Mouse (Mus musculus): ENCODE data around the gene Gm11639.
"Not testable (repeated sequence)": the region's sequence is repeated elsewhere in the genome, so short reads cannot be mapped to it uniquely, and the experiment has no call there.

The Gm11639 gene

DNA sequence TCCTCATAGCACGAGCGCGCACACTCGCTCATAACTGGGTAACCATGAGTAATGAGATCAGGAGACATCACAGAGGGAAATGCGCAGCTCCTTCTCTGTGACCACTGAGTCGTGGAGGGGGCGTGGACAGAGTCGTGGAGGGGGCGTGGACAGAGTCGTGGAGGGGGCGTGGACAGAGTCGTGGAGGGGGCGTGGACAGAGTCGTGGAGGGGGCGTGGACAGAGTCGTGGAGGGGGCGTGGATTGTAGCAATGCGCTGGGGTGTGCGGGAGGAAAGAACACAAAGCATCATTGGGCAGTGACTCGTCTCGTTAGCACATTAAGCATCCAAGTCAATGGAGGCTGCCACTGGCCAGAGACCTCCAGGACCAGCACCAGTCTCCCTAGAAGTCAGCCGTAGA, 426.9 kb downstream of the Gm11639 start:
- DNase-seq (ENCODE audit: low spot score in 2 of 2): not testable (repeated sequence)

DNA sequence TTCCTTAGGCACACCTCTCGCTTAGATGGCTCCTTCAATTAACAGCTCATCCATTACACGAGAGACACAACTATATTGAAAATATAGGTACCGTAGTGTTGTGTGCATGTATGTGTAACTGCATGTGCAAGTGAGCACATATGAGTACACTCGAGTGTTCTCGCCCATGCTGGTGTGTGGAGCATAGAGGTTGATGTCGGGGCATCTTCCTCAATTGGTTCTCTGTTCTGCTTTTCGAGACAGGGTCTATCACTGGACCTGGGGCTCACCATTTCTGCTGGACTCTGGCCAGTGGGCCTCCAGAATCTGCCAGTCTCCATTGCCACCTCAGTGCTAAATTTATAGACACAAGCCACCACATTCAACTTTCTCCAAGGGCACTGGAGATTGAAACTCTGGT, 432.3 kb downstream of the Gm11639 start:
- DNase-seq (ENCODE audit: low spot score in 2 of 2): no peak

DNA sequence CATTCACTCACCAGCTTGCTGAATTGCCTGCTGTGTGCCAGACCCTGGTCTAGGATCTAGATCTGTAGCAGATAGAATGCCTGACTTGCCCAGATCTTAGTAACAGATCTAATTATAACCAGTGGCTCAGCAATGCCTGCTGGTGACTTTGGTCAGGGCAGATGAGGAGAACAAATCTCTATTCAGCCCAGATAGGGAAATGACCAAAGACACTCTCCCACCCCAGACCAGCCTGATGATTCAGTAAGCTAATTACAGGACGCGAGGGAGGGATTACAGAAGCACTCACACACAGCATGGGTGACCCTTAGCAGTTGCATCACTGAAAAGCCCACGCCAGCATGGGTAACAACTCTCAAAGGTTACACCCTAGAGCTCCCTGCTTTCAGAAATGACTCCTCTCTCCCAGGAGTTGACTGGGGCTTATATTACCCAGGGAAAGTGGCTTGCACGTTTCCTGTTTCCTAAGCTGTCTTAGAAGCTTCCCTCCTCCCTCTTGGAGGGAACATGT, 435.1 kb downstream of the Gm11639 start:
- DNase-seq (ENCODE audit: low spot score in 2 of 2): no peak

DNA sequence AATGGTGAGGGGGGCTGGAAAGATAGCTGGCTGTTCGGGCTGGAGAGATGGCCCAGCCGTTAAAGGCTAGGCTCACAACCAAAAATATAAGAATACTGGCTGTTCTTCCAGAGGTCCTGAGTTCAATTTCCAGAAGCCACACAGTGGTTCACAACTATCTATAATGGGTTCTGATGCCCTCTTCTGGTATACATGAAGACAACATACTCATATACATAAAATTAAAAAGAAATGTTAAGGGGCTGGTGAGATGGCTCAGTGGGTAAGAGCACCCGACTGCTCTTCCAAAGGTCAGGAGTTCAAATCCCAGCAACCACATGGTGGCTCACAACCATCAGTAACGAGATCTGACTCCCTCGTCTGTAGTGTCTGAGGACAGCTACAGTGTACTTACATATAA, 436.3 kb downstream of the Gm11639 start:
- DNase-seq (ENCODE audit: low spot score in 2 of 2): not testable (repeated sequence)

DNA sequence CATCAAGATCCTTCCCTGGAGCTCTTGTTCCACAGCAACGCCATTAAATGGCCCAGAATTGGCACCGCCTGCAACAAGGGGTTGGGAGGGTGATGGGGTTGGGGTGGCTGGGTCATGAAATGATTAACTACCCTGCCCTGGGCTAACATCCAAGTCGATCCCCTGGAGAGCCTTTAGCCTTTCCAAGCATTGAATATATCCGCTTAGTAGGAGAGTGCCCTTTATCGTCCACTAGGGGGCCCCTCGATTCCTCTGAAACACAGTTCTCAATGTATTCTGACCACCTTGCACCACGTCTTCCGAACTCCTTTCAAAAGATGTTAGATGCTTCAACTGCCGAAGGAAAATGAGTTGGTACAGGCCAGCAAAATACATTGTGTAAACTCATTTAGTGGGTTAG, 438.5 kb downstream of the Gm11639 start:
- peak; percentile 49 to 77 for DNase-seq (ENCODE audit: low spot score in 2 of 2)

DNA sequence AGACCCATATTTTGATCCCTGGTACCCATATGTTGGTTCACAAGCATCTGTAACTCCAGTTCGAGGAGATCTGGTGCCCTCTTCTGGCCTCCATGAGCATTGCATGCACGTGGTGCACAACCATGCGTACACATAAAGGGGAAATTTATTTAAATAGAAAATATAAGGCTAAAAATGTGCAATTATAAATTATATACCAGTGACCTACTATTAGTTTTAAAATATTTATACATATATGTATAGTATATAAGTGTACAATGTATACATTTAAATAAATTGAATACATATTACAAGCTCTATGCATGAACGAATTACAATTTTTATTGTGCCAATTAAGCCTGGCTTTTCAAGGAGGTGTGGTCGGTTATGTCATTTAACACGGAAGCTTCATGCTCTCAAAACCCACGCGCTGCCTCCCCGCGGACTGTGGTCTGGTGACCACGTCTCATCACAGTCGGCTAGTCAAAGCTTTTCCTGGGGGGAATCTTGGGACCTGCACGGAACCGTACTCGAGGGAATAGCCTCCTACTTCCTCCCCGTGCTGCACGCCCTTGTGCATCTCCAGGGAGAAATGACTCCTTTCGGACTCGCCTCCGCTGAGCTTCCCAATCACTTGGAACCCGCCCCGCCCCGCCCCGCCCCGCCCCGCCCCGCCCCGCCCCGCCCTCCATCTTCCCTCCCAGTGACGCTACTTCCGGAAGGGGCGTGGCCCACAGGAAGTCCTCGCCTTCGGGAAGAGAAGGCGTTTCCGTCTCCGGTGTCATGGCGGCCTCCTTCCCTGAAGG, 440.4 kb downstream of the Gm11639 start, which contains the start of gene Mettl2:
Gene Mettl2 (plus strand): TSS at position 691 of the 785 bp plus-strand sequence.
- DNase-seq (ENCODE audit: low spot score in 2 of 2): peak; percentile 82 to 91

DNA sequence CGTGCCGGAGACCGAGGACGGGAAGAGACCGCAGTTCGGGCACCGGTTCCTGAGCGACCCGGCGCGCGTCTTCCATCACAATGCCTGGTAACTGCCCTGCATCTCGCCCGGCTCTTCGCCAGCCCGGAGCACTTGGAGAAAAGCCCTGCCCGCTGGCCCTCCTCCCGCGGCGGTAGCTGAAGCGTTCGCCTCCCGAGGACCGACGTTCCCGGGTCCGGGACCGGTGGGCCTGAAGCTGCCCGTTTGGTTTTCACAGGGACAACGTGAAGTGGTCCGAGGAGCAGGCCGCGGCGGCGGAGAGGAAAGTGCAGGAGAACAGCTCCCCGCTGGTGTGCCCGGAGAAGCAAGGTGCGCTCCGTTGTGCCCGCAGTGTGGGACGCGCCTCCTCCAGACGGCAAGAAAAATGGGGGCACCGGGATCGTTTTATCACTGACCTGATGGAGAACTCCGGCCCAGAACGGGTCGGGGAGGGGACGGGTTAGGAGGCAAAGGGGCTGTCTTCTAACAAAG, 441.1 kb downstream of the Gm11639 start:
- peak; percentile 33 to 74 for DNase-seq (ENCODE audit: low spot score in 2 of 2)

DNA sequence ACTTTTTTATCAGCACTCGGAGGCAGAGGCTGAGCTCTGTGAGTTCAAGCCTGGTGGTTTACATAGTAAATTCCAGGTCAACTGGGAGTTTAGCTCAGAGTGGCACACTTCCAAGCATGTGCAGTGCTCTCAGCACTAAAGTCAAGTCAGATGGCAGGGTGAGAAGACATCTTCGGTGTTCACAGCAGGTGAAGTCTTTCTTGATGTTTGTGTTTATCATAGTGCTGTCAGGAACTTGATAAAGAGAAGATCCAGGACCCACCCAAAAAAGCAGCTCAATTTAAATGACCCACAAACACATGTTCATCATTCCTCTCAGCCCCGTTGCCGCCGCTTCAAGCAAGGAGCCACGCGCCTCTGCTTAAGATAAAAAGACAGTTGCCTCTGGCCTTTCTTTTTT, 450.2 kb downstream of the Gm11639 start:
- DNase-seq (ENCODE audit: low spot score in 2 of 2): no peak

DNA sequence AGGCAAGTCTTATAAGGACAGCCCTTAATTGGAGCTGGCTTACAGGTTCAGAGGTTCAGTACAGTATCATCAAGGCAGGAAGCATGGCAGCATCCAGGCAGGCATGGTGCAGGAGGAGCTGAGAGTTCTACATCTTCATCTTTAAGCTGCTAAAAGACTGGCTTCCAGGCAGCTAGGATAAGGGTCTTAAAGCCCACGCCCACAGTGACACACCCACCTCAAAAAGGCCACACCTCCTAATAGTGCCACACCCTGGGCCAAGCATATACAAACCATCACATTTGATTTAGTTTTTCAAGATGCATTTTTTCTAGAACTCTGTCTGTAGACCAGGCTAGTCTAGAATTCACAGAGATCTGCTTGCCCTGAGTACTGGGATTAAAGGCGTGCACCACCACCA, 451.7 kb downstream of the Gm11639 start:
- DNase-seq (ENCODE audit: low spot score in 2 of 2): not testable (repeated sequence)

DNA sequence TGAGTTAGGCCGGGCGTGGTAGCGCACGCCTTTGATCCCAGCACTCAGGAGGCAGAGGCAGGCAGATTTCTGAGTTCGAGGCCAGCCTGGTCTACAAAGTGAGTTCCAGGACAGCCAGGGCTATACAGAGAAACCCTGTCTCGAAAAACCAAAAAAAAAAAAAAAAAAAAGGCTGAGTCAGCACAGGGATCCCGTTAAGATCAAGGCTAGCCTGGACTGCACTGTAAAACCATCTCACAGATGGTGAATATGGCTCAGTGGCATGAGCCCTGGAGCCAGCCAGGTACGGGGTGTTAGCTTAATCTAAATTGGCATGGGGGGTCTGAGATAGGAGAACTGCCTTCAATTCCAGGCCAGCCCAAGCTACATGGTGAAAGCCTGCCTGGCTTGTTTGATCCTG, 455.0 kb downstream of the Gm11639 start:
- DNase-seq (ENCODE audit: low spot score in 2 of 2): not testable (repeated sequence)

DNA sequence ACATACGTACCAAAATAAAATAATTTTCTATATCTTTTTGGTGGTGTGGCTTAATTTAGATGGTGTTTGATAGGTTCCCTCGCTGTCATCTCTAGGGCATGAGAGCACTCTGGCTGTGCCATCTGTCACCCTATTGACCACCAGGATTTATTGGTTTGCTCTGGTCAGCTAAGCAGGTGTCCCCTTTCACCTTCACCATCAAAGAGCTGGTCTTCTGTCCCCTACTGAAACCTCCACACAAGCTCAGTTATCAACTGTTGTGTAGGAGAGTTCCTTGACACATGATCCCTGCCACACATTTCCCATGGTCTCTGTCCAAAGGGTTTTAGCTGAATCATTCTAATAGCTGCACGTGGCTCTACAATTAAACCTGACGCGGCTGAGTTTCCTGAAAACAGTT, 455.6 kb downstream of the Gm11639 start:
- no peak for DNase-seq (ENCODE audit: low spot score in 2 of 2)

DNA sequence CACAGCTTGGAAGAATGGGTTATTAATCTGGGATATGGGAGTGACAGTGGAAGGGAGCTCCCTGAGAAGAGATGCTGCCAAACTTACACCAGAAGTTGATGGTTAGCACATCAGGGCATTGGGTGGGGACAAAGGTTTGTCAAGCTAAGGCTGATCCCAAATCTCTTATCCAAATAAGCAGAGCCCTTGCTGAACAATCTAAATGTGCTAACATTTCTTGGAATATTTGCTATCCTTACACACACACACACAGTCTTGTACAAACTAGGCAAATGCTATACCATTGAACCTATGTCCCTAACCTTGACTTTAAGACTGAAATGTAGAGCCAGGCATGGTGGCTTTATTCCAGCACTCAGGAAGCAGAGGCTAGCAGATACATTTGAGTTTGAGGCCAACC, 458.1 kb downstream of the Gm11639 start:
- DNase-seq (ENCODE audit: low spot score in 2 of 2): no peak

DNA sequence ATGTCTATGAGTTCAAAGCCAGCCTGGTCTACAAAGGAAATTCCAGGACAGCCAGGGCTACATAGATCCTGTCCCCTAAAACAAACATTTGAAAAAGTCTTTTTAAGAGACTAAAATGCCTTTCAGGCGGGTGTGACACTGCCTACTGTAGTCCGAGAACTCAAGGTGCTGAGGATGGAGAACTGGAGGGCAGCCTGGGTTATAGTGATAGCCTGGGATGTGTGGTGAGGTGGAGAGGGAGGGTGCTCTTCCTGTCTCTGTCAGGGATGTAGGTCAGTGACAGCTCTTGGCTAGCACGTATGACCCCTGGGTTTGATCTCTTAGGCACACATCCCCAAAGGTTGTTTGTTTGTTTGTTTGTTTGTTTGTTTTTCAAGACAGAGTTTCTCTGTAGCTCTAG, 458.6 kb downstream of the Gm11639 start:
- no peak for DNase-seq (ENCODE audit: low spot score in 2 of 2)

DNA sequence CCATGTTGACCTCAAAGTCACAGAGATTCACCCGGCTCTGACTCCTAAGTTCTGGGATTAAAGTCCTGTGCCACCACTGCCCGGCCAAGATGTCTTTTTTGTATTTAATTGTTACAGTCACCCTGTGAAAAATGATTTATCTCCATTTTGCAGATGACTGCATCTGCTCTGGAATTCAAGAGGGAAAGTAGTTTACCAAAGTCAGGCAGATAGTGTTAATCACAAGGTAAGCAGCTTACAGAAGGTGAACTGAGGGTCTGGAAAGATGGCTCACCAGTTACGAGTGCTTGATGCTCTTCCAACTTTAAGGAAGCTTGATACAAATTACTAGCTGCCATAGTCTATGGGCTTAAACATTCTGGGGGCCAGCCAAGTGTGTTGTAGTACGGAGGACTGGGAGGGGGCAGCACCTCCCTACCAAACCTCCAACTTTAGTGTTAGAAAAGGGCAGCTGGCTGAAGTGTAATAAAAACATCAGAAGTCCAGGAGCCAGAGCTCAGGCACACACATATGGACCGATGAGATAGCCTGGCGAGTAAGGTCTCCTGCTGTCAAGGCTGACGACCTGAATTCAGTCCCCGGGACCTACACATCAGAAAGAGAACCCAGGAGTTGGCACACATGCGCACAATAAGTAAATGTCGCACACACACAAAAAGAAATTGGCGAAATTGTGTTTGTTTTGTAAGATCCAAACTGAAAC, 459.2 kb downstream of the Gm11639 start:
- no peak for DNase-seq (ENCODE audit: low spot score in 2 of 2)

DNA sequence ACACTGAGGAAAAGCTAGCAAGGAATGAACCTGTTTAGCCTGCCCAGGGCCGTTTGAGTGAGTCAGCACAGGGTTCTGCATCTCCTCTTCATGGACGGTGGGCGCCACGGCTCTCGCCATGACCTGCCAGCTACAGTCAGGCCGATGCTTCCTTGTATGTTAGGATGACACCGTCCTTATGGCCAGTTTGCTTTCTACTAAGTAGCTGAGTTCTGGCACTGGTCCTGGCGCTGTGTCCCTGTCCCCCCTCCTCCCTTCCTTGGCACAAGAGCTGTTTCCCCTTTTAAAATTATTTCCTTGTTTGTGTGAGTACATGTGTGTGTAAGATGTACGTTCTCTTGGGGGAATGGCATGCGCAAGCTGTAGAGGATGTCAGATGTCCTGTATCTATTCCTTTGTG, 459.7 kb downstream of the Gm11639 start:
- no peak for DNase-seq (ENCODE audit: low spot score in 2 of 2)

DNA sequence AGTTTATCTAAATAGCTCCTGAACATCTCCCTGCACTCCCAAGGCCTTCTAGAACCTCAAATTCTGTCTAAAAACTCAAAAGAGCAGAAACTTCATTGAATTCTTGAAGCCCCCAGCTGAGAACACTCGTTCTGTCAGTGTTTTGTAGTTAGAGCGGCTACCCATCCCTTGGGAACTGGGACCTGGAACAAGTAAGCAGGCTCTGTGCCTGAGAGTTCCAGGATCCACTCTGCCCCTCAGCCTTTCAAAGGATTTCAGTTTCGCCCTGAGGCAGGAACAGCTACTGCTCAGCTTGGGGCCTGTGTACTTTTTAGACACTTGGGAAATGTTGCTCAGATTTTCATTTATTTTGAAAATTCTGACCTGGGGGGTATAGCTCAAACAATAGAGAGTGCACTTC, 461.1 kb downstream of the Gm11639 start, which contains the start of gene Gm10842:
Gene Gm10842 (plus strand): TSS at position 301 of the 400 bp plus-strand sequence.
- no peak for DNase-seq (ENCODE audit: low spot score in 2 of 2)

DNA sequence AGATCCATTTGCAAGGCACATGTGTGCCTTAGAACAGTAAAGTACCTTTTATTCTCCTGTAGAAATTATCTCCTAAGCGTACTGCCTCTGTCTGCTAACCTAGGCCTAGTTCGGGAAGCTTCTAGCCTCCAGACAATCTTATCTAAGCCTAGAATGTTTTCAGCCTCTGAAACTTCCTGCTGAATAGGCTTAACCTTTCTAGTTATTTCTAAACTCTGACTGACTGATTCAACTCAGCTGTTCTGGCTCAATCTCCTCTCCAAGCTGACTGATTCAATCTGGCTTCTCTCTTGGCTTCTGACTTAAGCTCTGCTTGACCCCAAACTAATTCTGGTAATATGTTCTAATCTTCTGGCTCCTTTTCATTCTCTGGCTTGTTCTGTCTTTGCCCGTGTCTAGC, 463.8 kb downstream of the Gm11639 start:
- DNase-seq (ENCODE audit: low spot score in 2 of 2): no peak

DNA sequence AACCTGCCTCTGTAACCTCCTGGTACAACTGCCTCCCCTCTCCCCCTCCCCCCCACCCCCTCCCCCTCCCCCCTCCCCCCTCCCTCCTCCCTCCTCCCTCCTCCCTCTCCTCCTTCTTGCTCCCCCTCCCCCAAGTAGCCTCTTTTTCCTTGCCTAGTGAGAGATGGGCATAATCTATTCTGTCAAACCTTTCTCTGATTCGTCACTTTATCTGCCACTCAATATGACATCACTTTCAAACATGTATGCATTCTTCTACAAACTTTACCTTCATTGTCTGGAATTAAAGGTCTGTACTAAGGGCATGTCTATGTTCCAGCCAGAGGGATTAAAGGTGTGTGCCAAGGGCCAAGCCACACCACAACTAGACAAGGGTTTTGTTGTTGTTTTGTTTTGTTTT, 464.3 kb downstream of the Gm11639 start:
- DNase-seq (ENCODE audit: low spot score in 2 of 2): no peak

DNA sequence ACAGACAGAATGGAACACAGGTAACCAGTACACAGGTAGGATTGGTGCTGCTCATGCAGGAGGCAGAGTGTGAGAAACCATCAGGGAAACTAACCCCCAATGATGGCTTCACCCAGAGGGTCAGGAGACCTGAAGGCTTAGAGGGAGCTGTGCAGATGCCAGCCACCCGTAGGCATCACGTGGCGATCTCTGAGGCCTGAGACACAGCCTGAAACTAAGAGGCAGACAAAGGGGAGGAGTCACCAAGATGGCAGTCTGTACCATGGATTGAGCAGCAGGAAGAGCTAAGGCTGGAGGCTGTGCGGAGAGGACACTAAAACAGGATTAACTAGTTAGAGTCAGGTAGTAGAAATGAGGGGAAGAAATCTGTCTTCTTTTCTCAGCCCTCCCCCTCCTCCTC, 465.2 kb downstream of the Gm11639 start:
- no peak for DNase-seq (ENCODE audit: low spot score in 2 of 2)

DNA sequence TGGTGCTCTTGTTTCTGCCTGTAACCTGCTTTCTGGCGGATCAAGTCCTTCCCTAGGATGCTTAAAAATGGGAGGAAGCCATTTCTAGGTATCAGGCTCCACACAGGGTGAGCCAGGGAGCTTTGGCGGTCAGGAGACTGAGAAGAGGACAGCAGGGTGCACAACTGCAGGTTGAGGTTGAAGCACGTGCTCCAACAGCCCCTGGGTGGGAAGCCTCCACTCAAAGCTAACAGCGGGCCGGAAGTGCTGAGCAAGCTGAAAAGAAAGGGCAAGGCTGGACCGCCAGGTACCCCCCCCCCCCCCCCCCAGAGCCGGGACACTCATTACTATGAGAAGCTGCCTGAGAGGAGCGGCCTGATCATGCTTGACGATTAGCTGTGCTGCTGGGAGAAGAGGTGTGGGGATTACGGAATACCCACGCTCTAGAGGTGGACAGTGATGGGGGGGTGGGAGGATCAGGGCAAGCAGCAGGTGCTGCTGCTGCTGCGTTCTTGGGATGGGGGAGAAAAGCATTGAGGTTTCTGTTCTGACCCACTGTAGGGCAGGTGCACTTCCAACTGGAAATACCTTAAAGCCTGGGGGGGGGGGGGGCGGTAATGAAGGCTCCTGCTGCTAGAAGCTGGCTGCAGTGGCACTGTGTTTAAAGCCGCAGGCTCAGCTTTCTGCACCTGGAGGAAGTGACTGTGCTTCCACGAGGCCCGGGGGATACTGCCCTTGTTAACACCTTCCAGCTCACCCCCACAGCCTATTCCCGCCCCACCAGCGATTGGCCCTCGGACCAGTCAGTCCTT, 465.9 kb downstream of the Gm11639 start:
- peak in 1 of 2 experiments; percentile 27 for DNase-seq (ENCODE audit: low spot score in 2 of 2)

DNA sequence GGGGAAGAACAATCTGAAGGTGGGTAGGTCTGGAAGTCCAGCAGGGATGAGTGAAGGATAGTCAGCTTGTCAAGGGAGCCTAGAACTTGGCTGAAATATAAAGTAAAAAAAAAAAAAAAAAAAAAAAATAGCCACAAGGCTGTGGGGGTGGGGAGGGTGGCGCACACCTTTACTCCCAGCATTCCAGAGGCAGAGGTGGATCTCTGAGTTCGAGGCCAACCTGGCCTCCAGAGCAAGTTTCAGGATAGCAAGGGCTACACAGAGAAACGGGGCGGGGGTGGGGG, 466.5 kb downstream of the Gm11639 start:
- no peak for DNase-seq (ENCODE audit: low spot score in 2 of 2)

DNA sequence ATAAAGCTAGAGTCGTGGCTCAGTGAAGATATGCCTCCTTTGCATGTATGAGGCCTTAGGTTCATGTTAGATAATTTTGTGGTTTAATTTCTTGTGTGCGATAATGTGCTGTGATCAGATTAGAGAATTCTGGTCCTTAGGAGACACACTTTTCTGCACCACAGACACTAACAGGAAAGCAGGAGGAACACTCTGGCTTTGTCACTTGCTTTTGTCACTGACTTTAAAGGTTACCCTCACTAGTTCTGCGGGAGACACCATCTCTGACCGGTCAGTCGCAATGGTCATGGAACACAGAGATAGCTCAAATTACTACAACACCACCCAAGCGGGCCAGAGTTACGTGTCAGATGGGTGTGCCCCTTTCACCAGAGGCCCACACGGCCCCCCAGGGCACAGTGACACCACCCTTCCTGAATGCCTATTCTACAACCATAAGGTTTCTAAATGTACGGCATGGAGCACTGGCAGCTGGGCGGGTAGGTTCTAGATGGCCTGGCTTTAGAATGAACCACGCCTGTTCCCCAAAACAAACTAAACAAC, 466.9 kb downstream of the Gm11639 start:
- DNase-seq (ENCODE audit: low spot score in 2 of 2): peak in 1 of 2 experiments; percentile 45

Data from spleen, postnatal 4 days (tissue).